Mouse (Mus musculus) hindbrain, postnatal 0 days (tissue): ENCODE measurements around the gene Brf1. TPM values are rescaled to one million over a fixed set of nuclear protein-coding genes. Genes with fewer than 3 reads are reported as not detected.

ENCODE experiments used
- ATAC-seq: fragments of 200-750 bp; cut with Nextera tagmentation; 2 replicates; pipeline ENCODE4 v1.8.0; 2017; ENCODE audit warnings: mild to moderate bottlenecking, moderate TSS enrichment, moderate library complexity
- DNase-seq: peaks from one replicate; pipeline ENCODE4 v3.0.0-alpha.2; 2015; ENCODE audit warnings: low spot score
- H3K27ac ChIP-seq: fragments of 300-500 bp; sonication (generic); 2 replicates; pipeline ENCODE4 v1.5.1; 2014; ENCODE audit warnings: mild to moderate bottlenecking
- H3K27me3 ChIP-seq: fragments of 300-500 bp; sonication (generic); 2 replicates; pipeline ENCODE4 v1.6.1; 2014; ENCODE audit warnings: low read length, mixed read lengths; ENCODE audit not compliant: insufficient read depth
- H3K36me3 ChIP-seq: fragments of 300-500 bp; sonication (generic); 2 replicates; pipeline ENCODE4 v1.6.1; 2014; ENCODE audit warnings: low read length, mixed read lengths; ENCODE audit not compliant: insufficient read depth
- H3K4me1 ChIP-seq: fragments of 300-500 bp; sonication (generic); 2 replicates; pipeline ENCODE4 v1.6.1; 2014; ENCODE audit warnings: antibody characterized with exemption, low read length, mixed read lengths; ENCODE audit not compliant: insufficient read depth
- H3K4me2 ChIP-seq: fragments of 300-500 bp; sonication (generic); 2 replicates; pipeline ENCODE4 v1.6.1; 2014; ENCODE audit warnings: low read depth, mild to moderate bottlenecking, low read length, moderate library complexity, mixed read lengths
- H3K4me3 ChIP-seq: fragments of 300-500 bp; sonication (generic); 2 replicates; pipeline ENCODE4 v1.5.1; 2014; ENCODE audit warnings: low read length
- H3K9ac ChIP-seq: fragments of 300-500 bp; sonication (generic); replicated peaks from 2 replicates; pipeline ENCODE4 v1.6.1; 2014; ENCODE audit warnings: mild to moderate bottlenecking, low read length, moderate library complexity, mixed read lengths
- H3K9me3 ChIP-seq: fragments of 300-500 bp; sonication (generic); 2 replicates; pipeline ENCODE4 v1.6.1; 2016; ENCODE audit warnings: low read length, mixed read lengths
- CTCF ChIP-seq: IDR thresholded peaks from 2 replicates; pipeline ENCODE4 v1.5.1; 2016; ENCODE audit warnings: antibody characterized with exemption, control low read depth, low read depth
- WGBS: fragments of 180-500 bp; shearing (Covaris S2); extraction: QIAGEN DNeasy Blood & Tissue Kit; methylation state at CpG from one replicate; pipeline ENCODE4 v1.1.7; 2014; 5-methylcytosine and 5-hydroxymethylcytosine counted together
- polyA plus RNA-seq: library from polyadenylated mRNA; unstranded; fragments of >200 nt; fragmentation: Nextera tagmentation; extraction: Ambion mirVana; gene quantifications from 2 replicates; pipeline ENCODE4 v1.2.1, GENCODE M21; 2015
- total RNA-seq: library from RNA; depleted of rRNA; stranded (reverse); fragments of >200 nt; gene quantifications from 2 replicates; pipeline ENCODE4 v1.2.3, GENCODE M21; 2014

Gene Brf1
- total and polyA plus RNA-seq, 2 experiments from 2014 or later, result 29.4 to 39.0 TPM

DNA sequence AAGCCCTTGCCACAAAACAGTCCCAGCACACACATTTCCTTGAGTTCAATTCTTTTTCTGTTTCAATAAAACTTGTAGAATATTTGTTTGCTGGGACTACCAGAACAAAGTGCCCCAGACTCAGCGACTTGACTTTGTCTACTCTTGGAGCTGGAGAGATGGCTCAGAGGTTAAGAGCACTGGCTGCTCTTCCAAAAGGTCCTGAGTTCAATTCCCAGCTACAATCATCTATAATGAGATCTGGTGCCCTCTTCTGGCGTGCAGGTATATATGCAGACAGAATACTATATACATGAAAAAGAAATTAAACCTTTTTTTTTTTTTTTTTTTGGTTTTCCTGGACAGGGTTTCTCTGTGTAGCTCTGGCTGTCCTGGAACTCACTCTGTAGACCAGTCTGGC lies 2.2 kb upstream of the Brf1 start:
- no peak for ATAC-seq

DNA sequence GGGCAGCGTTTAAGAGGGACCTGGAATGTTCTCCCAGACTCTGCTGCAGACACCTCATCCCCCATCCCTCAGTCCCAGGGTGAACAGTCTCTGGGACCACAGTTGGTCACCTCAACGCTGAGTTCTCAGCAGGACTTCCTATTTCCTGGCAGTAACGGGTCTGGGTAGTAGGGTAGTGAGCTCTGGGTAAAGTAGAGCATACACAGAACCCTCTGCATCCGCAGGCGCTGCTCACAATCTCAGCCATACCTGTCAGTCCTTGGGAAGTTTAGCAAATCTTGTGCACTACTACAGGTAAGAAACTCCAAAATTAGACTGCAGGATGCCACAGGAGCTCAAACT lies 600 bp upstream of the Brf1 start:
- H3K4me1 ChIP-seq, result peaks cover 8% of the 10 kb centered on the region
- H3K4me2 ChIP-seq, result peak overlapping the region; percentile 87
- WGBS, result 2% methylated on average over 5 of the region's 5 CpGs
- H3K4me3 ChIP-seq, result peak overlapping the region; percentile 75
- peak overlapping the region; percentile 88; the same call in 1 of the 2 replicates for H3K9ac ChIP-seq
- no peak for DNase-seq
- H3K27me3 ChIP-seq, result no peaks in the 10 kb centered on the region
- peak overlapping the region; percentile 83 for H3K27ac ChIP-seq
- no peak for ATAC-seq
- no peaks in the 10 kb centered on the region for H3K9me3 ChIP-seq
- TF ChIP-seq CTCF, result no peak
- no peaks in the 10 kb centered on the region for H3K36me3 ChIP-seq

More for the DNA sequence above, 2.2 kb upstream of the Brf1 start:
- Histone ChIP-seq H3K27ac (no peak overlapping the region), H3K4me3 (no peak overlapping the region), H3K4me1 (peaks cover 8% of the 10 kb centered on the region), H3K36me3 (no peaks in the 10 kb centered on the region), H3K9ac (no peak overlapping the region), H3K9me3 (no peaks in the 10 kb centered on the region), H3K4me2 (no peak overlapping the region), H3K27me3 (no peaks in the 10 kb centered on the region)
- TF ChIP-seq CTCF, result peak; percentile 23
- 39% methylated on average over 2 of the region's 2 CpGs for WGBS
- no peak for DNase-seq

DNA sequence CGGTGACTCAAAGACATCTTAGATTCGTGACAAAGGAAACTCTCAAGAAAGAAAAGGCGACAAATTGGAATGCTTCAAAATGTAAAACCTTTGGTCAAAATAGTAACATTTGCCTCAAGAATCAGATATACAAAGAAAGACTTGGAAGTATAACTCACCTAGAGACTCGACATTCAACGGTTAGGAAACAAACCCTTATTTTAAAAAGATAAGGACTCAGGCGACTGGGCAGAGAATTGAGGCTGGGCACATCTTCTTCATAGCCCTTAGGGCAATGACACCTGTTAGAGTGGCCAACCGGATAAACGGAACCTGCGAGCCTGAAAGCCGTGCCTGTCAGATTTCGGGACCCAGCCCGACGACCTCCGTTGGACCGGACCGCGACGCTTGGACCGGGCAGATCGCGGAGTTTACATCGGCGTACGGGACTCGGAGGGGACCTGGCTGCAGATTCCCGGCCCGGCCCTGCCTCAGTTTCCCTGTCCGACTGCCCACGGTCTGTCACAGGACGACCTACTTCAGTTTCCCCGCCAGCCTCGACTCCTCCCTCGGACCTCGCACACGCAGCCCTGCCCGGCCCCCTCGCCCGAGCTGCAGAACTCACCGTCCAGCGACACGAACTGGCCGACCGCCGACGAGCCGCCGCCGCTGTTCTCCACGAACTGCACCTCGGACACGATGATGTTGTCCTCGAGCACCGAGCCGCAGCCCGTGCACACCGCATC lies 773 bp downstream of the Brf1 start:
- H3K27me3 ChIP-seq, result no peaks in the 10 kb centered on the region
- peak; percentile 13 for ATAC-seq
- peak; percentile 13 for DNase-seq
- H3K9ac ChIP-seq, result peak overlapping the region; percentile 88
- no peaks in the 10 kb centered on the region for H3K9me3 ChIP-seq
- H3K27ac ChIP-seq, result peak overlapping the region; percentile 83
- no peak for TF ChIP-seq CTCF
- H3K4me3 ChIP-seq, result peak overlapping the region; percentile 75
- peak overlapping the region; percentile 87 for H3K4me2 ChIP-seq
- no peaks in the 10 kb centered on the region for H3K36me3 ChIP-seq
- under 1% methylated on average over 56 of the region's 56 CpGs for WGBS
- H3K4me1 ChIP-seq, result peaks cover 8% of the 10 kb centered on the region

DNA sequence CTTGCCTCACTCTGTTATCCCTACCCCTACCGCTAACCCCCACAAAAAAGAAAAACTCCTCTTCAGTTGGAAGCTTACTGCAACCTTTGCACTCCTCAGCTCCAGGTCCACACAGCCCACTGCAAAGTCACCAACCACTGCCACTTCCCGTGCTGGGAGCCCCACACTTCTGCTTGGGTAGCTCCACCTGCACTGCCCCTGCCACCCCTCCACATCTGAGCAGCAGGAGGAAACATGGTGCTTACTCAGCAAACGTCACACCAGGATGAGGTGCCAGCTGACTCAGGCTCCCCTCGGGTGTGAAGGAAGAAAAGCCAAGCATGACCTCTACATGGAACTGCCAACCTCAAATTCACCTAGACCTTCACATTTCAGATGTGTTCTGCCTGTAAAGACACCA lies 6.4 kb downstream of the Brf1 start:
- Histone ChIP-seq H3K4me2 (no peak overlapping the region), H3K27me3 (no peaks in the 10 kb centered on the region), H3K9me3 (no peaks in the 10 kb centered on the region), H3K4me3 (no peak overlapping the region), H3K27ac (no peak overlapping the region), H3K36me3 (no peaks in the 10 kb centered on the region; the same call in 1 of the 2 replicates), H3K4me1 (peaks cover 8% of the 10 kb centered on the region), H3K9ac (no peak overlapping the region)
- 79% methylated on average over 4 of the region's 4 CpGs for WGBS
- no peak for TF ChIP-seq CTCF
- no peak for DNase-seq
- no peak for ATAC-seq

DNA sequence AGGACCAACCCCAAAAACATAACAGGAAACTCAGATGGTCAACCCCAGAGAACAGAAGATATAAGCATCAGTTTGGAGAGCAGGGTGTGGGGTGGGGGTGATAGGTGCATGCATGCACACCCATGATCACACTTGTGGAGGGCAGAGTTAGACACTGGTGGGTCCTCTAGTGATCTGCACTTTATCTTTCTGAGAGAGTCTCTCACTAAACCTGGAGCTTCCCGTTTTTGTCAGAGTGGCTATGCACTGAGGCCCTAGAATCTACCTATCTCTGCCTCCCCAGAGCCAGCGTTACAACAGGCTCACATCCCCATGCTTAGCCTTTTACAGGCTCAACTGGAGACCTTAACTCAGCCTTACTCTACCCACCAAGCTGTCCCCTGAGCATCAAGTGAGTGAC lies 9.1 kb downstream of the Brf1 start:
- DNase-seq (no peak), ATAC-seq (no peak)
- Histone ChIP-seq H3K4me3 (no peak overlapping the region), H3K27me3 (no peaks in the 10 kb centered on the region), H3K4me1 (no peaks in the 10 kb centered on the region), H3K36me3 (peaks cover 15% of the 10 kb centered on the region), H3K27ac (no peak overlapping the region), H3K9me3 (no peaks in the 10 kb centered on the region), H3K4me2 (no peak overlapping the region), H3K9ac (no peak overlapping the region)
- WGBS, result 88% methylated on average over 2 of the region's 2 CpGs
- TF ChIP-seq CTCF, result no peak

DNA sequence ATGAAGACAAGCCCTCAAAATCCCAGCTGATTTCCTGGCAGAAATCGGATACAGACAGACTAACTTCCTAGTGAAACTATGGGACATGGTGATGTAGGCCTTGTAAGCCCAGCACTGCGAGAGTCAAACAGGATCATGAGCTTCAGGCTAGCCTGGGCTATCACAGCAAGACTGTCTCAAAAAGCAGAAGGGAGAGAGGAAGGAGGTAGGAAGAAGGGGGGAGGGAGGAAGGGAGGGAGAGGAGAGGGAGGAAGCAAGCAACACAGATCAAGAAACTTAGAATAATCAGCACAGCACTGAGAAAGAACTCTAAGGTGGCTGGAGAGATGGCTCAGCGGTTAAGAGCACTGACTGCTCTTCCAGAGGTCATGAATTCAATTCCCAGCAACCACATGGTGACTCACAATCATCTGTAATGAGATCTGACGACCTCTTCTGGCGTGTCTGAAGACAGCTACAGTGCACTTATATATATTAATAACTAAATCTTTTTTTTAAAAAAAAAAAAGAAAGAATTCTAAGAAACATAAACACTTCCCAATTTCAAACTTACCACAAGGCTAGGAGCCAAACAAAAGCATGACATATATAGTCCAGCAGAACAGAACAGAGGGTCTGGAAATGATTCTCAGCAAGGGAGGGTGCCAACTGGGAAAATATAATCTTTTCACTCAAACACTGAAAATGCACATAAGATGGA lies 9.6 kb downstream of the Brf1 start:
- WGBS, result 88% methylated on average over 5 of the region's 5 CpGs
- H3K4me2 ChIP-seq, result no peak overlapping the region
- H3K9ac ChIP-seq, result no peak overlapping the region
- no peaks in the 10 kb centered on the region for H3K9me3 ChIP-seq
- no peak for DNase-seq
- no peak overlapping the region for H3K27ac ChIP-seq
- peaks cover 19% of the 10 kb centered on the region for H3K36me3 ChIP-seq
- no peaks in the 10 kb centered on the region for H3K27me3 ChIP-seq
- no peak overlapping the region for H3K4me3 ChIP-seq
- no peaks in the 10 kb centered on the region for H3K4me1 ChIP-seq
- no peak for ATAC-seq
- no peak for TF ChIP-seq CTCF

DNA sequence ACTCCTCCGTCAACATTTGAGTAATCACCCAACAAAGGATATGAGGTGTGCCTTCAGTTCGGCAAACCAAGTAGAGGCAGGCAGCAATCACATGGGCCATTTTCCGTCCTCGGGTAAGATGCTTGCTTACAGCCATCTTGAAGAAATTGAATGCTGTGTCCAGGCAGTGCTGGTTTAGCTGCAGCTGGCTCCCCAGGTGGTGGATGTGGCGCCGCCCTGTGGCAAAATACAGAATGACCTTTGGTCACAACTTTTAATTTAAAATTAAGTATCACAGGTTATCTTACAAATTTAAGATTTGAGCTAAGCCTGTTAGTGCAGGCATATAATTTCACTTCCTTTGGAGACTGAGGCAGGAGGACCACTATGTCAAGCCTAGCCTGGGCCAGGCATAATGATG lies 12.6 kb downstream of the Brf1 start:
- H3K27me3 ChIP-seq, result no peaks in the 10 kb centered on the region
- H3K9ac ChIP-seq, result no peak overlapping the region
- DNase-seq (no peak), ATAC-seq (no peak)
- 69% methylated on average over 6 of the region's 6 CpGs for WGBS
- H3K4me3 ChIP-seq, result no peak overlapping the region
- H3K9me3 ChIP-seq, result no peaks in the 10 kb centered on the region
- H3K36me3 ChIP-seq, result peaks cover 31% of the 10 kb centered on the region
- TF ChIP-seq CTCF, result peak; percentile 54
- no peak overlapping the region for H3K27ac ChIP-seq
- no peak overlapping the region for H3K4me2 ChIP-seq
- no peaks in the 10 kb centered on the region for H3K4me1 ChIP-seq
